ENCODE assay signal across 25 mouse cellular contexts in the genomic region with DNA sequence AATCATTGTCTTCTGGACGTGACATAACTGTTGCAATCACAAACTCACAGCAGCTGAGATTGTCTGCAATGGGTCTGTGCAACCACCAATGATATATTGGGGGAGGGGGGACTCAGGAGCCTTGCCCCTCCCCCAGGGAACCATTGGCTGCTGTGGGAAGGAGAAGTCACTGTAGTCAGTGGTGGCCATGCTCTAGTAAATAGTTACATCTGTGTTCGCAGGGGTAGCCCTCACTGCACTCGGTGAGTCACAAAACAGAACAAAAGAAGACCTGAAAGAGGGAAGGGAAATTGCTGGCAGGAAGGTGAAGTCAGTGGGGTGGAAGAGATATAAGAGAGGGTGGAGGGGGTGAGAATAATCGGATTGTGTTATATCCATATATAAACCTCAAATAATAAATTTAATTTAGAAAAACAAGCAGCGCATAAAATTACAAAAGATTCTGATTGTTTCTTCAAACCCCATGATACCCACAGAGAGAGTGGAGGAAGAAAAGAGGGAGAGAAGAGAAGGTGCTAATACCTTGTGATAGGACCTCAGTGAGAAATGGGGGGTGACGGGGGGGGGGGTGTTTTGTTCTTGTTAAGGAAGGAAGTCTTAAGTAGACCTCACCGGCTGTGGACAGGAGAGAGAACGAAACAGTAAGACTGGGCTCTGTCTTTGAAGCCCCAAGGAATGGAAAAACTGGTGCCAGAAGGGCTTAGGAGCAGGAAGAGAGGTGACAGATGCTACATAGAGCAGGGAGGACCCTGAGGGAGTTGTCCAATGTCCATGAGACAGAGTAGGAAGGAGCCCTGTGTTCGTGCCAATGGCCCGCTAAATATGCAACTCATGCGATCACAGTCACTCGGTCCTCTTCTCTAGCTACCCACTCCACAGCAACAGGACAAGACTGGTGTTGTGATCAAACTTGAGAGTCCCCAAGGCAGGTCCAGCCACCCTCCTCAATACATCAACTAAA. TPM values are rescaled to one million over a fixed set of nuclear protein-coding genes. Genes with fewer than 3 reads are reported as not detected.
DNase-seq lines count a peak whose midpoint lies in the region; ATAC-seq and TF ChIP-seq lines count a peak whose summit lies in the region.
"Had no signal": no experiment of that assay in that cellular context is flagged by ENCODE, and none has a peak within 500 bp of the region (broad histone marks: within the 10 kb centered on the region; RNA-seq: fewer than 3 reads in every experiment).

No protein-coding gene starts in this region.

- H3K27ac ChIP-seq in midbrain, postnatal 0 days (ENCODE audit: low read depth, low read length), result no peak overlapping the region
- H3K27ac ChIP-seq in midbrain, embryonic 10.5 days (replicated peaks), result no peak overlapping the region
- H3K27ac ChIP-seq in CH12.LX (ENCODE audit: insufficient read depth, low read depth), result peak overlapping the region; percentile 43; the same call in 1 of the 2 replicates
- H3K27ac ChIP-seq: embryonic facial prominence, embryonic 15.5 days; heart, adult 2 months; heart, embryonic 13.5 days; layer of hippocampus, adult 2 months; limb, embryonic 12.5 days; liver, embryonic 12.5 days; midbrain, embryonic 13.5 days; neural tube, embryonic 13.5 days had no signal

- H3K9me3 ChIP-seq in midbrain, postnatal 0 days (ENCODE audit: low read length), result no peaks in the 10 kb centered on the region
- H3K9me3 ChIP-seq in midbrain, embryonic 10.5 days (replicated peaks), result no peaks in the 10 kb centered on the region
- peaks cover 2% of the 10 kb centered on the region for H3K9me3 ChIP-seq in CH12.LX (replicated peaks; ENCODE audit: low read length)
- H3K9me3 ChIP-seq: embryonic facial prominence, embryonic 15.5 days; heart, embryonic 13.5 days; limb, embryonic 12.5 days; liver, embryonic 12.5 days; midbrain, embryonic 13.5 days; neural tube, embryonic 13.5 days had no signal

- ATAC-seq in midbrain, postnatal 0 days (ENCODE audit: low FRiP score), result no peak
- ATAC-seq: inflammation-experienced regulatory T-cells, adult 6 months; liver, embryonic 12.5 days; midbrain, embryonic 13.5 days had no signal

- no peak for TF ChIP-seq RAD21 in CH12.LX (IDR thresholded peaks at IDR 0.05; ENCODE audit: low read depth, low read length)

- no peaks in the 10 kb centered on the region for H3K27me3 ChIP-seq in midbrain, postnatal 0 days (ENCODE audit: insufficient read depth, low read length)
- H3K27me3 ChIP-seq in midbrain, embryonic 10.5 days (ENCODE audit: low read depth, poor library complexity, severe bottlenecking), result peaks cover 38% of the 10 kb centered on the region
- no peaks in the 10 kb centered on the region for H3K27me3 ChIP-seq in CH12.LX (replicated peaks)
- H3K27me3 ChIP-seq: limb, embryonic 12.5 days; neural tube, embryonic 13.5 days had no signal

- H3K36me3 ChIP-seq in midbrain, postnatal 0 days (ENCODE audit: insufficient read depth, low read length), result no peaks in the 10 kb centered on the region
- no peaks in the 10 kb centered on the region for H3K36me3 ChIP-seq in midbrain, embryonic 10.5 days
- peaks cover 0 to 3% of the 10 kb centered on the region in 2 experiments for H3K36me3 ChIP-seq in CH12.LX (replicated peaks in 1 of 2; ENCODE audit: control insufficient read depth in 1 of 2, insufficient read depth in 1 of 2, low read length in 1 of 2)
- H3K36me3 ChIP-seq: embryonic facial prominence, embryonic 15.5 days; heart, embryonic 13.5 days; limb, embryonic 12.5 days; liver, embryonic 12.5 days; midbrain, embryonic 13.5 days; neural tube, embryonic 13.5 days had no signal

- TF ChIP-seq POLR2A in CH12.LX (IDR thresholded peaks at IDR 0.05; ENCODE audit: low read depth, low read length), result no peak; the same call in 1 of the 2 replicates

- peak; percentile 18 for DNase-seq in midbrain, postnatal 0 days (ENCODE audit: low spot score)
- no peak for DNase-seq in midbrain, embryonic 10.5 days (ENCODE audit: low spot score)
- peak; percentile 92 for DNase-seq in CH12.LX (ENCODE audit: extremely low read depth)
- peak; percentile 8 for DNase-seq in induced T-regulatory cell, adult 2 months (ENCODE audit: low read depth)
- no peak for DNase-seq in kidney, postnatal 10 days
- DNase-seq in adrenal gland, postnatal 14 days, result no peak
- DNase-seq in adrenal gland, adult 18-20 months (ENCODE audit: low spot score in 2 of 2), result no peak
- DNase-seq: adrenal gland, adult 2 months; cerebellum, adult 2 months; heart, adult 2 months; heart, postnatal 14 days; kidney, adult 8-10 months; kidney, postnatal 25 days; lung, adult 18-20 months; lung, postnatal 10 days; right cerebral cortex, postnatal 4 days; thymus, postnatal 14 days had no signal

- no peaks in the 10 kb centered on the region for H3K79me2 ChIP-seq in CH12.LX (replicated peaks; ENCODE audit: control insufficient read depth, extremely low read depth, insufficient read depth, poor library complexity, severe bottlenecking)

- dilution Hi-C loops in CH12.LX (cut with MboI; ENCODE audit: extremely low pct_ligation_motif_present, extremely low pct_unique_long_range_greater_than_20kb, low sequenced_read_pairs), result no loop called here

- no peaks in the 10 kb centered on the region for H3K4me1 ChIP-seq in midbrain, postnatal 0 days (ENCODE audit: insufficient read depth, low read length)
- H3K4me1 ChIP-seq in midbrain, embryonic 10.5 days, result peaks cover 24% of the 10 kb centered on the region
- peaks cover 45 to 95% of the 10 kb centered on the region in 2 experiments for H3K4me1 ChIP-seq in CH12.LX (ENCODE audit: control insufficient read depth in 1 of 2, insufficient read depth in 2 of 2)
- H3K4me1 ChIP-seq: limb, embryonic 12.5 days had no signal

- TF ChIP-seq CTCF in midbrain, postnatal 0 days (IDR thresholded peaks at IDR 0.05), result no peak
- TF ChIP-seq CTCF in CH12.LX (conservative IDR thresholded peaks at IDR 0.05 in 1 of 2, IDR thresholded peaks at IDR 0.05 in 1 of 2; ENCODE audit: low read depth in 2 of 2, low read length in 2 of 2), result no peak

- peak; percentile 61 for TF ChIP-seq EP300 in CH12.LX (IDR thresholded peaks at IDR 0.05; ENCODE audit: low read length)

- no peak overlapping the region for H3K9ac ChIP-seq in midbrain, postnatal 0 days (replicated peaks; ENCODE audit: low read length, poor library complexity, severe bottlenecking)
- H3K9ac ChIP-seq in CH12.LX (ENCODE audit: insufficient read depth, low read depth), result no peak overlapping the region
- H3K9ac ChIP-seq: embryonic facial prominence, embryonic 15.5 days; heart, embryonic 13.5 days; limb, embryonic 12.5 days; liver, embryonic 12.5 days; midbrain, embryonic 13.5 days; neural tube, embryonic 13.5 days had no signal

- 69% methylated on average over 12 of the region's 12 CpGs for WGBS in midbrain, postnatal 0 days
- WGBS in midbrain, embryonic 10.5 days, result 76% methylated on average over 12 of the region's 12 CpGs

- no peak overlapping the region for H3K4me2 ChIP-seq in midbrain, postnatal 0 days (ENCODE audit: low read depth, low read length, poor library complexity, severe bottlenecking)
- H3K4me2 ChIP-seq in CH12.LX (ENCODE audit: insufficient read depth, low read depth, poor library complexity, severe bottlenecking), result peak overlapping the region; percentile 42; the same call in 1 of the 2 replicates
- H3K4me2 ChIP-seq: embryonic facial prominence, embryonic 15.5 days; heart, embryonic 13.5 days; limb, embryonic 12.5 days; liver, embryonic 12.5 days; midbrain, embryonic 13.5 days; neural tube, embryonic 13.5 days had no signal

- H3K4me3 ChIP-seq in midbrain, postnatal 0 days (ENCODE audit: low read depth, low read length), result no peak overlapping the region
- no peak overlapping the region for H3K4me3 ChIP-seq in midbrain, embryonic 10.5 days
- H3K4me3 ChIP-seq in CH12.LX (replicated peaks in 1 of 3; ENCODE audit: low read depth in 2 of 3, low read length in 2 of 3, poor library complexity in 1 of 3), result peak overlapping the region in 1 of 3 experiments; percentile 14
- H3K4me3 ChIP-seq: embryonic facial prominence, embryonic 15.5 days; heart, adult 2 months; heart, embryonic 13.5 days; layer of hippocampus, adult 2 months; limb, embryonic 12.5 days; liver, embryonic 12.5 days; midbrain, embryonic 13.5 days; neural tube, embryonic 13.5 days had no signal

- in situ Hi-C loops in CH12.LX (cut with MboI; ENCODE audit: low pct_ligation_motif_present, low pct_unique_long_range_greater_than_20kb, low sequenced_read_pairs), result loop anchor here (5.0 kb wide), 1 partner anchor 46 kb away; no protein-coding TSS in a partner anchor

TF ChIP-seq in CH12.LX, 34 proteins besides CTCF, POLR2A, EP300 and RAD21 (continues in another document):
- no peak for TF ChIP-seq E2F4 (IDR thresholded peaks at IDR 0.05; ENCODE audit: insufficient replicate concordance, low read depth, low read length)
- TF ChIP-seq SIN3A (IDR thresholded peaks at IDR 0.05; ENCODE audit: low read length), result peak; percentile 57; the same call in 1 of the 2 replicates
- 0 out of 2 replicates have a peak, but pooled peaks have one; percentile 24 for TF ChIP-seq BHLHE40 (IDR thresholded peaks at IDR 0.05; ENCODE audit: low read depth, low read length)
- TF ChIP-seq MAX (IDR thresholded peaks at IDR 0.05; ENCODE audit: low read length), result 0 out of 2 replicates have a peak, but pooled peaks have one; percentile 14
- TF ChIP-seq CHD2 (IDR thresholded peaks at IDR 0.05; ENCODE audit: low read length), result peak; percentile 88
- TF ChIP-seq JUND (conservative IDR thresholded peaks at IDR 0.05; ENCODE audit: low read depth, low read length), result no peak
- TF ChIP-seq HCFC1 (IDR thresholded peaks at IDR 0.05; ENCODE audit: low read depth, low read length), result no peak
- TF ChIP-seq ZKSCAN1 (IDR thresholded peaks at IDR 0.05; ENCODE audit: borderline replicate concordance, low read depth, low read length), result no peak
- no peak for TF ChIP-seq ZC3H11A (IDR thresholded peaks at IDR 0.05; ENCODE audit: low read depth, low read length)
- TF ChIP-seq MAFK (IDR thresholded peaks at IDR 0.05; ENCODE audit: insufficient replicate concordance, low read length), result peak; percentile 13; the same call in 1 of the 2 replicates
- 0 out of 2 replicates have a peak, but pooled peaks have one; percentile 22 for TF ChIP-seq RCOR1 (conservative IDR thresholded peaks at IDR 0.05; ENCODE audit: low read depth, low read length)
- TF ChIP-seq USF1 (IDR thresholded peaks at IDR 0.05; ENCODE audit: low read depth, low read length), result no peak
- 0 out of 2 replicates have a peak, but pooled peaks have one; percentile 35 for TF ChIP-seq TBP (conservative IDR thresholded peaks at IDR 0.05; ENCODE audit: low read depth, low read length)
- no peak for TF ChIP-seq UBTF (IDR thresholded peaks at IDR 0.05; ENCODE audit: low read depth, low read length)

RNA-seq across cellular contexts. Expression of a gene that starts 18.5 kb away (rescaled TPM):
- total RNA-seq in midbrain, postnatal 0 days (2014; rRNA removed), result 9.8 and 13.6 TPM in 2 replicates
- 5.9 and 7.9 TPM in 2 replicates for polyA plus RNA-seq in midbrain, postnatal 0 days (2015; fragmentation: Nextera tagmentation; extraction: Ambion mirVana)
- 9.8 and 11.8 TPM in 2 replicates for polyA plus RNA-seq in midbrain, embryonic 10.5 days (2016; fragmentation: Nextera tagmentation; extraction: Ambion mirVana)
- total RNA-seq in CH12.LX (2012; rRNA removed) (12.6 and 13.1 TPM in 2 replicates), CH12.LX (2014; rRNA removed) (16.8 and 17.3 TPM in 2 replicates)
- polyA plus RNA-seq in CH12.LX (2012; ENCODE audit: insufficient read length, low read depth), result 22.7 and 24.1 TPM in 2 replicates
- 23.4 and 26.2 TPM in 2 replicates for total RNA-seq in adrenal gland, postnatal 14 days (2021)
- total RNA-seq in adrenal gland, adult 18-20 months (2021), result 10 to 100 TPM; 21.1 to 27.1 TPM

Comparison
In these comparisons a context has a peak if more than half of its experiments do, and no peak if none do; other contexts are left out.
1. DNase-seq: peak in midbrain, postnatal 0 days (single experiment), CH12.LX (single experiment) and induced T-regulatory cell, adult 2 months (single experiment); none in midbrain, embryonic 10.5 days (single experiment), kidney, postnatal 10 days (single experiment), adrenal gland, postnatal 14 days (single experiment) and adrenal gland, adult 18-20 months (0 of 2).